Mouse (Mus musculus) heart, adult 2 months (tissue): Measurements from ENCODE around the gene Lgi4.

Experiments used
- CTCF ChIP-seq: fragments of 200-600 bp; IDR thresholded peaks from 2 replicates; pipeline ENCODE4 v1.8.1; 2022; ENCODE audit warnings: antibody characterized with exemption, mild to moderate bottlenecking, moderate library complexity
- POLR2A ChIP-seq: fragments of 200-500 bp; IDR thresholded peaks from 2 replicates; pipeline ENCODE4 v1.6.1; 2011; ENCODE audit warnings: mild to moderate bottlenecking, low read depth, low read length, control low read depth; ENCODE audit not compliant: insufficient read depth

DNA sequence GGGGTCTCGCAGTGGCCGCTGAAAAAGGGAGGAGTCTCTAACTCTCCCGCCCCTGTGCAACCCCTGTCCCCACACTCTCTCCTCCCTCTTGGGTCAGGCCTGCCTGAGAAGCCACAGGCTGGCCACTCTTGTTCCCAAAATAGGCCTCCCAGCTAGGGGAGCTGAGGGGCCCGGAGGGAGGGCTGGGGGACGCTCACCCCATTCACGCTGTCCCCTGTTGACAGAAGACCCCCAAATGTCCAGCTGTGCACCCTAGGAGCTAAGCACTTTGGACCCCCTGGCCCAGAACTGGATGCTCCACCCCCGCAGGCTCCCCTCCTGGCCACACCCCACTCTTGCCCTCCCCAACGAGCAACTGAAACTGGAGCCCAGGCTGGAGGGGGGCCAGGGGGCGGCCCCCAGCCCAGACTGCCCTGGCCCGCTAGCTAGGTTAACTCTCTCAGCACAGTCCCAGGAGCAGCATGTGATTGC is 3.8 kb upstream of the Lgi4 start:
- TF ChIP-seq CTCF (no peak), POLR2A (peak; percentile 66)
